Mouse (Mus musculus): ENCODE data around the gene Bcl11a.

- TF ChIP-seq CTCF (IDR thresholded peaks at IDR 0.05; ENCODE audit: low read depth, low read length) (no peak), TAL1 (conservative IDR thresholded peaks at IDR 0.05; ENCODE audit: low read depth, low read length) (no peak), POLR2AphosphoS5 (IDR thresholded peaks at IDR 0.05; ENCODE audit: insufficient replicate concordance, low read depth, low read length) (no peak), GATA1 (IDR thresholded peaks at IDR 0.05; ENCODE audit: borderline replicate concordance, low read length) (no peak), GATA2 (IDR thresholded peaks at IDR 0.05; ENCODE audit: borderline replicate concordance, low read depth, low read length) (no peak)
Observed at GRCm38 (mm10) chr11:24081687-24082384, 4.0 kb downstream of the Bcl11a start.

All from G1E (cell line).